Mouse (Mus musculus) granulocyte monocyte progenitor cell, adult 5-6 weeks (primary cell): Measurements from ENCODE around the gene Ppid. TPM values are rescaled to one million over a fixed set of nuclear protein-coding genes. Genes with fewer than 3 reads are reported as not detected.
"Not testable (repeated sequence)": the region's sequence is repeated elsewhere in the genome, so short reads cannot be mapped to it uniquely, and the experiment has no call there.

Experiments
- ATAC-seq: replicated peaks from 2 replicates; pipeline ENCODE4 v1.8.0; 2016; ENCODE audit warnings: mild to moderate bottlenecking, moderate TSS enrichment, inconsistent platforms; ENCODE audit not compliant: poor library complexity, severe bottlenecking
- total RNA-seq, 2 experiments: library from RNA; stranded (forward) in 1 of 2; stranded (reverse) in 1 of 2; fragments of 200-712, 200-1000 nt in 1 of 2; fragments of >200 nt in 1 of 2; fragmentation: Nextera tagmentation in 1 of 2; gene quantifications; 2 replicates each; pipeline ENCODE4 v1.2.3; 2014 to 2017

Gene Ppid
- total RNA-seq, 2 experiments from 2014 or later, result 131 to 378 TPM

DNA sequence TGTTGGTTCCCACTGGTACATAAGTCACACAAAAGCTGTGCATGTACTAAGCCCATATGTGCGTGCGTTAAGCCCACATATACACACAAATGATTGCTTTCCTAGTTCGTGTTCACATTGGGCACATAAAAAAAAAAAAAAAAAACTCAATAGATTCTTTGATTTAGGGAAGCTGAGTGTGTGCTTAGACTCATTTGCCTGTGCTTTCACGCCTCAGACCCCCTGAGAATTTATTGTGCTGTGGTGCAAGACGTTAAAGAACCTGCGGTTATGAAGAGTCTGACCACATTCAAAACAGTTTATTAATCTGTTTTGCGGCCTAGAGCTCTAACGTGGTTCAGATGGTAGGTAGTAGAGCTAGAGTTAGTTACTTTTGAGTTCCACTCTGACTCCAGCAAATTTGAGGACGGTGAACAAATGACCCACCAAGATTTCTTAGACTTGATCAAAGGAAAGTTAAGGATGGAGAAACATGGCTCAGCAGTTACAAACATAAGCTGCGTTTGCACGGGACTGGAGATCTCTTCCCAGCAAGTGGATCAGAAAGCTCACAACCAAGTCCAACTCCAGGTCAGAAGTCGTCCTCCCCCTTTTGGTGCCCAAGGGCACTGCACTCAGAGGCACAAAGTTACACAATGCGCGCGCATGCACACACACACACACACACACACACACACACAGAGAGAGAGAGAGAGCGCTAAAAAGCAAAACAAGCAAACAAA, 22.4 kb upstream of the Ppid start:
- ATAC-seq, result peak; percentile 16; the same call in 1 of the 2 replicates

DNA sequence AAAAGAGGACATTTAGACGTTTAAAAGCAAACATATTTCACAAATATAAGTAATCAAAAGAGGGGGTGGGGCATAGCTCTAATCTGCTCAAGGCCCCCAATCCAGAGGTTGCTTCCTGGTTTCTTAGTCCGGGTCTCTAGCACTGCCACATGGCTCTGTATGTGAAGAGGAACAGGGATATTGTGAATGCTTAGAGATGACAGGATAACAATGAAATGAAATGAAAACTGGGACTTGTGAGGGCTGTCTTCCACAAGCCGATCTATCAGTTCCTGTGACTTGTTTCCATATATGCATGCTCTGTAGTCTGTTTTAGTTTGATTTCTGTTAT, 21.8 kb upstream of the Ppid start:
- ATAC-seq, result no peak

DNA sequence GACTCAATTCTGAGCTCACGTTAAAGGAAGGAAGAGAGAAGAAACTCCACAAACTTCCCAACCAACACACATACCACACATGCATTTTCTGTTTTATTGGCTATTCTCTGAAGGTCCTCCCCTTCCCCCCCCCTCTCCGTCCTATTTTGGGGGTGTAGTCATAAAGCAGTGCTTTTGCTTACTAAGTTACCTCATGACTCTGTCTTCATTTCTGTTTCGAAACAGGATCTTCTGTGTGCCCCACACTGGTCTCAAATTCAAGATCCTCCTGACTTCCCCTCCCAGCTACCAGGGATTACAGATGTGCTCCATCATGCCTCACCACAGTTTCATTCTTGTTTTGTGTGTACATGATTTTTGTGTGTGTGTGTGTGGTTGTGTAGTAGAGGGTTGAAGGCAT, 18.7 kb upstream of the Ppid start:
- ATAC-seq, result peak; percentile 61

DNA sequence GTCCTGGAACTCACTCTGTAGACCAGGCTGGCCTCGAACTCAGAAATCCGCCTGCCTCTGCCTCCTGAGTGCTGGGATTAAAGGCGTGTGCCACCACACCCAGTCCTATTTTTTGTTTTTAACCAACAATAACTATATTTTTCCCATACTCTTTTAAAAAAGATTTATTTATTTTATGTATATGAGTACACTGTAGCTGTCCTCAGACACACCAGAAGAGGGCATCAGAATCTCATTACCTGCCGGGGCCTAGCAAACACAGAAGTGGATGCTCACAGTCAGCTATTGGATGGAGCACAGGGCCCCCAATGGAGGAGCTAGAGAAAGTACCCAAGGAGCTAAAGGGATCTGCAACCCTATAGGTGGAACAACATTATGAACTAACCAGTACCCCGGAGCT, 17.8 kb upstream of the Ppid start:
- not testable (repeated sequence) for ATAC-seq

DNA sequence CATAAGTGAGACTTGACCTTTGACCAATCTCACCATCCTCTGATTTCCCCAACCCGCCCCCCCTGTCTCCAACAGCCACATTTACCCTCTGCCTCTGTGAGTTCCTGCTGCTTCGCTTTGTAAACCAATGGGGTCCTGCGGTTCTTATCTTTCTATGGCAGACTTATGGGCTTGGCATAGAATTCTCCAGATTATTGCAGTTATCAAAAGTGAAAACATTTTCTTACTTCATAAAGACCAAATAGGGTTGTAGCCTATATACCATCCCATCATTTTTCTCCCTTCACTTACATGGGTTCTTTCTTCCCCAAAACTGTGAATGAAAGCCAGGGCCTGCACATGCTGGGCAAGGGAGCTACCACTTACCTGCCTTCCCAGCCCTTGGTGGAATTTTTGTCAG, 16.8 kb upstream of the Ppid start:
- no peak for ATAC-seq

DNA sequence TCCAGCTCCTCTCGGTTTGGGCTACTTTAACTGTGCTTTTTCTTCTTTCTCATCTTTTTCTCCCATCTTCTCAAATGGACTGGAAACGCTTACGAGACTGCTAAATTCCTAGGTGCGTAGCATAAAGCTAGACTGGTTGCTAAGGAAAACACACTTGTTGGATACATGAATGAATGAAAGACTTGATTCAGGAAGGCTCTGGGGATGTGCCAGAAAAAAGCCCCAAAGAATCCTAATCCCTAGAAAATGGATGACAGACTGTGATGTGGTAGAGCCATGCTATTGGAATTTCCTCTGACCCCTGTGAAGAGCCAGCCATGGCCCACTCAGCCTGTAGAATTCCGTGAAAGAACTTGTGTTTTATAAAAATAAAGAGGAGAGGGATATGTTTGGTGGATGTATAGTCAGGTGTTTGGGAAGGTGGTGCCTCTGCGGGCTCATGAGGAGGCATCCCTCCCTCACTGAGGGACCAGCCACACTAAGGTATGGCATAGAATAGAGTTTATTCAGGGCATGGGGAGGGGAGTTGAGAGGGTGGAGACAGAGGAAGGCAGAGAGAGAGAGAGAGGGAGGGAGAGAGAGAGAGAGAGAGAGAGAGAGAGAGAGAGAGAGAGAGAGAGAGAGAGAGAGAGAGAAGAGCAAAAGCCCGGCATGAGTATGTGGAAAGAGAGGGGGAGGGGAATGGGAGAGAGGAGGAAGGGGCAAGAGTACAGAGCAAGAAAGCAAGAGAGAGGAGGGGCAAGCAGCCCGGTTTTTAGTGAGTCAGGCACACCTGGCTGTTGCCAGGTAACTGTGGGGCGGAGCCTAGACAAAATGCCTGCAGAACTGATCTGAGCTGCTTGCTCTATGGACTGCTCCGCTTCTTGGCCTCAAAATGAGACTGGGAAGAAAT, 15.3 kb upstream of the Ppid start:
- ATAC-seq, result no peak

DNA sequence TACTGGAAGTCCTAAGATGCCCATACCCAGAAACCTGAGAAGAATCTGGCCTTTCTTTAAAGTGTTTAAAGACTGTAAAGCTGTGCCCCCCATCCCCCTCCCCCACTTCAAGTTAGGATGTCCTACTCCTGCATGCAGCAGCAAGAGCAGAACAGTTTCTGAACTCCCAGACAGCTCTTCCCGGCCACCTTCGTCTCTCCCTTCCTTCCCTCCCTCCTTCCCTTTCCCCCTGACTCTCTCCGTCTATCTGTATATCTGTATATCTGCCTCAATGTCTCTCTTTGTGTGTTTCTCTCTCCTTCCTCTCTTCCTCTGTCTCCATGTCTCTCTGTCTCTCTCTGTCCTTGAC, 14.7 kb upstream of the Ppid start:
- no peak for ATAC-seq

DNA sequence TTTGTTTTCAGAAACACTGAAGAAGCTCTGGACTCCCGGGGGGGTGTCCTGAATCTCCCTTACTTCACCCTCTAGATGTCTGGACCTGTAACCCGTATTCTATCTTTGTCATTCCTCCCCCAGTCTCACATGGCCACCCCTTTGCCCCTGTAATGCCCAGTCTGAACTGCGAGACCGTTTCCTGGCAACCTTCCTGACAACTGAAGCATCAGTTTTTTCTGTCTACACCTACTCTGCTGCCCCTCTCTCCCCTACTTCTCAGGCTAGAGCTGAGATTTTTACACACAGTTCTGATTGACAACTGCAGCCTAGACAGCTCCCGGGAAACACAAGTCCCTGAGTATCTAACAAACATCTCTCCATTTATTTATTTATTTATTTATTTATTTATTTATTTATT, 14.3 kb upstream of the Ppid start:
- no peak for ATAC-seq

DNA sequence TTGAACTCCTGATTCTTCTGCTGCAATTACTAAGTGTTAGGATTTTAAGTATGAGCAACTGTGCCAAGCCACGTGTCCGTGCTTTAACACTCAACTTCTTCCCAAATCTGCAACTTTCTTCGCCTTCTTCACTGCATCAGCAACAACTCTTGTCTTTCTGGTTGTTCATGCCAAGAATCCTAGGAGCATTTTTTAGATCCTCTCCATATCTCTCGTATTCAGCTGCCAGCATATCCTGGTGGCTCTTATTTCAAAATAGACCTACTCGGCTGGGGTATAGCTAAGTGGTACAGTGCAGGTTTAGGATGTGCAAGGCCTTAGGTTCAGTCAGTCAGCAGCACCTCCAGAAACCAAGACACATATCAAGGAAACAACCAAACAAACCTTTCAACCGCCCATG, 13.5 kb upstream of the Ppid start:
- no peak for ATAC-seq

DNA sequence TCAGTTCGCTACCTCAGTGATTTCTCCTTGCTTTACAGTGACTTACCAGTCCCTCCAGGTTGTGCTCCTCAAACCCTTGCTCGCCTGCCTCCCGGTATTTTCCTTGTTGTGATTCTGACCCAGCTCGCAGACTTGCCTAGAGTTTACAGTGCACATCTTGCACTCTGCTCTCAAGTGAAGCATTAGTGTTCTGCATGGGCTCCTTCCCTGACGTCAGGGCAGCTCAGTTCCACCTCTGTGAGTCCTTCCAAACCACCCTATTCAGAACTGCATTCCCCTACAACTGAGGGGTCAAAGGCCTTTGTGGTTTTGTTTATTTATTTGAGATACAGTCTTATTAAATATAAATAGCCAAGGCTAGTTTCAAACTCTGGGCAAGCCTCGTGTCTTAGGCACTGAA, 13.0 kb upstream of the Ppid start:
- ATAC-seq, result no peak

DNA sequence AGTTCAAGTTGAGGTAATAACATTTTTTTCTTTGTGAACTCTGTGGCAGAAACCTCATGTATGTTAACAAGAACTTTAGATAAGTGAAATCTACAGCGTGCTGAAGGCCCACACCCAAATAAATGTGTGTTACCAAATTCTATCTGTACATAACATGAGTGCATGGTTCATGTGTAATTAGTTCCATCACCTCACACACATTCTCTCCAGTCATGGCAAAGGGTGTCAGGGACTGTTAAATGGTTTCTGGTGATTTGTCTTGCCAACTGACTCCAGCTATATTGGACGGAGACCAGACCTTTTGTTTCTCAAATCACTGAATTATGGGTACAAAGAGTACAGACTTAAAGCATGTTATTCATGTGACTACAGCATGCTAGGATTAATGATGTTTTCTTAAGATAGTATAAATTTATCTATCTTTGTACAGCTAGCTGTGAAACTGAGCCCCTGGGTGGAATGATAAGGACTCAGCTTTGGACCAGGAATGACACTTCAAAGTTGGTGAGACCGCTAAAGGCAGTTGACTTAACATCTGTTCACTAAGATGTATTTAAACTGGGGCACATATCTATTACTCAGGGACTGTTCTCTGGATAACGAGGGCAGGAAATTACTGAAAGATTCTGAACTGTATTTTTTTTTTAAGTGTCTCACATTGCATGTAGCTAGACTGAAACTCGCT, 11.1 kb upstream of the Ppid start:
- ATAC-seq, result no peak

DNA sequence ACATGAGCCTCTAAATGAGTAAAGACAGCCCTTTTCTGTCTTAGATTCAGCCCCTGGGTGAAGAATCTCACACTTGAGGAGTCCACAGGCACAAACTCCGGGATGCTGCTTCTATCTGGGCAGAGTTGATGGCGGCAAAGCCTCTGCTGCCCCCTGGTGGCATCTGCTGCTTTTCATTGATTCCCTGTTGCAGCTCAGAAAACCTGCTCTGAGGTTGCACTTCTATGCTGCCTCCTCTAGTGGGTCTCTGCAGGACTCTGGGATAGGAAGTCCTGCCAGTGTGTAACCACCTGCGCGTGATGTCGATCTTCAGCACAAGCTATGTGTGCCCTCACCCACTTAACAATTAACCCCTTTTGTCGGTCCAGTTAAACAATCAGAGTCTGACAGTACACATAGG, 4.3 kb upstream of the Ppid start:
- ATAC-seq, result peak; percentile 87

DNA sequence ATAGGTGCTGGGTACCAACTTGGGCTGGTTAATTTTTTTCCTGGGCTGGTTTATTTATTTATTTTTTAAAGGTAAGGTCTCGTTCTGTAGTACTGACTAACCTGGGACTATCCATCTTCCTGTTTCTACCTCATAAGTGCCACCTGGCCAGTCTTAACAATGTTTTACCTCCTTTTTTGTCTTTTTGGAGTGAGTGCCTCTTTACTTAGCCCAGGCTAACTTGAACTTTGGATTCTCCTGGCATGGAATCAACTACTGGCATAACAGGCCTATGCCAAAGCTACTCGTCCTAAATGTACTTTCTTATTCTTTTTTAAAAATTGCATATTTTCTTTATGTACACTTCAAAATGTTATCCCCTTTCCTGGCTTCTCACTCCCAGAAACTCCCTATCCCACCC, 1.5 kb upstream of the Ppid start:
- no peak for ATAC-seq

DNA sequence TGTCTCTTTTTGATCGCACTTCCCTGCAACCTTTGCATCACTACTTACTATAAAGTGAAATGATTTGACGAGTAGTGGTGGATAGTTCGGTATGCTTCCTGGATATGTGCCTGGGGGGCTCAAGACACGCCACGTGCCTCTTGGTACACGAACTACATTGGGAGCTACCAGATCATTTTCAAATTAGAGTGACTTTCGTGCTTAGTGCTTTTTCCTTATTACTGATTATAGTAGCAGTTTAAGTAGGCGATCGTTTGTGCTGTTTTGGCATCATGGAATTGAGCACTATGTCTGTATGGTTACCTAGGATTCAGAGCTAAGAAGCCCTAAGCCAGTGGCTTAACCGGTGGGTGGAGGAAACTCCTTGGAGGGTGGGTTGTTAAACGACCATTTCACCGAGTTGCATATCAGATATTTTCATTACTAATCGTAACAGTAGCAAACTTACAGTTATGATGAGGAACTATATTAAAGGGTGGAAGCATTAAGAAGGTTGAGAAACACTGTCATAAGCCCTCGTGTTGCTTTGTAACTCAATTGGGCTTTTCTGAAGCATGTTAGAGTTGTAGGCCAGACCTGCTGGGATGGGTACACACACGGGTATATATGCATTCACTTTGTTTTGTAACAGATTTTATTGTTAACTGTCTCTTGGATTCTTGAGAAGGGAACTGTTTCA, 790 bp downstream of the Ppid start:
- 0 out of 2 replicates have a peak, but pooled peaks have one; percentile 7 for ATAC-seq

DNA sequence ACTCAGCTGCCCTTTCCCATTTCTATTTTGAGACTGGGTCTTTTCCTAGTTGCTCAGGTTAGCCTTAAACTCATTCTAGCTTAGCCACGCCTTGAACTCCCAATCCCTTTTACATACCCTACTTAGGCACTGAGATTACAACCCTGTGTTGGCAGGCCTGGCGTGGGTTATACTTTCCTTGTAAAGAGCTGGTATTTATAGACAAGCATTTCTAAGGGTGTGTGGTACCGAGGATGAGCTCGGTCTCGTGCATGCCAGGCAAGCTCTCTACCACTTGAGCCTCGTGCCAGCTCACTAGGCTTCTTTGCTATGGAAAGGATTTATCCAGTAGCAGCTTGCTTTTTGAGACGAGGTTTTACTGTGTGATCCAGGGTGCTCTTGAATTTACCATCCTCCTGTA, 4.3 kb downstream of the Ppid start:
- ATAC-seq, result no peak

DNA sequence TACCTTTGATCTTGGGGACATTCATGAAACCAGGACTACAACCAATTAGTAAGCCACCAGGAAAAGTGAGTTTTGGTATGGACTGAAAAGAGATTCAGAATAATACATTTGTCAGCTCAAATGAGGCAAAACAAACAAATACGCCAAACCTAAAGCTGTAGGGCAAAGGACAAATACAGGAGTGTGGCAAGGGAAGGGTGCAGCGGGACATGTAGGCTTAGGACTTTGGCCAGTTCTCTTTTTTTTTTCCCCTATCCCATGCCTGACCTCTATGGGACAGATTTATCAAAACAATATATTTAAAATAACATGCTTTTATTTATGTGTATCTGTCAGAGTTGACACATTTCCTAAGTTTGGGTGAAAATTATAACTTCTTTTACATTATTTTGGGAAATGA, 18.7 kb downstream of the Ppid start:
- ATAC-seq, result no peak

DNA sequence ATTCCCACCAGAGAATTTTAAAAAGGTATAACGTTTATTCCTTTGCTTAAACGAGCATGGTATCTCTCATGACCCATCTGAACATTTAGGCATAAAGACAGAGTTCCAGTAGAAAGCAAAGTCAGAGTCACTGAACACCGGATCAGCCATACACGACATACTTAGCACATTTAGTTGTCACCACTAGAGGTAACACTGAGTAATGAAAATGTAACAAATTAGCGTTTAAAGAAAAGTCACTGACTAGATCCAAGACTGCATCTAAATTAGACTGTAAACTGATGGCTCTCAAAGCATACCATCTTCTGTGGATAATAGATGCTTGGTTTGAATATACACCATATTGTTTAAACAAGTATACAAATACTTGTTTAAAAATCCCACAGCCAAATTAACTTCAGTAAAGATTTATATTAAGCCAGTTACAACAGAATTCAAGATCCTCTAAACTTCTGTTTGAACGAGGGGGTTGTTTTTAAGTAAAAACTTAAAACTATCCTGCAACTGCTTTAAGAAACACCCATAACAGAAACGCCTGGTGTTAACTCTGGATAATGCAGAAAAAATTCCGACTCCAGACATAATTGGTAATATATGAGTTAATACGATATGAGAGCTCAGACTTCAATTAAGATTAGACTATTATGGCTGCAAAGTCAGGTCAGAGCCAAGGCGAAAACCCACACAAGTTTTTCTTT, 36.5 kb downstream of the Ppid start:
- peak; percentile 16; the same call in 1 of the 2 replicates for ATAC-seq

DNA sequence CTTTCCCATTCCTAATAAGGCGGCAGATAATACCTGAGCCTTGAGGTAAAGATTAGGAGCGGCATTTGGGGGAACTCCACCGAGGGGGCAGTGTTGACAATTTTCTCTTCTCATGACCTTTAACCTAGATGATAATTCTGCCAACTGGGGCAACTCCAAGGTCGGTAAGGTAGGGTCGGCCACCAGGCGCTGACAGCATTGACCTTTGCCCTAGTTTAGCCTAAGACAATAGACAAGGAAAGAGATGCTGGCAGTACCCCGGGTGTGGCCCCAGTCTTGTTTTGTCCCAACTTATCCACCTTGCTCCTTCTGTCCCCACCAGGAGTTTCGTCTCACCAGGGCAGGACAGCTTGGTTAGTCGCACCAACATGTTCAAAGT, 37.0 kb downstream of the Ppid start:
- peak; percentile 14 for ATAC-seq

DNA sequence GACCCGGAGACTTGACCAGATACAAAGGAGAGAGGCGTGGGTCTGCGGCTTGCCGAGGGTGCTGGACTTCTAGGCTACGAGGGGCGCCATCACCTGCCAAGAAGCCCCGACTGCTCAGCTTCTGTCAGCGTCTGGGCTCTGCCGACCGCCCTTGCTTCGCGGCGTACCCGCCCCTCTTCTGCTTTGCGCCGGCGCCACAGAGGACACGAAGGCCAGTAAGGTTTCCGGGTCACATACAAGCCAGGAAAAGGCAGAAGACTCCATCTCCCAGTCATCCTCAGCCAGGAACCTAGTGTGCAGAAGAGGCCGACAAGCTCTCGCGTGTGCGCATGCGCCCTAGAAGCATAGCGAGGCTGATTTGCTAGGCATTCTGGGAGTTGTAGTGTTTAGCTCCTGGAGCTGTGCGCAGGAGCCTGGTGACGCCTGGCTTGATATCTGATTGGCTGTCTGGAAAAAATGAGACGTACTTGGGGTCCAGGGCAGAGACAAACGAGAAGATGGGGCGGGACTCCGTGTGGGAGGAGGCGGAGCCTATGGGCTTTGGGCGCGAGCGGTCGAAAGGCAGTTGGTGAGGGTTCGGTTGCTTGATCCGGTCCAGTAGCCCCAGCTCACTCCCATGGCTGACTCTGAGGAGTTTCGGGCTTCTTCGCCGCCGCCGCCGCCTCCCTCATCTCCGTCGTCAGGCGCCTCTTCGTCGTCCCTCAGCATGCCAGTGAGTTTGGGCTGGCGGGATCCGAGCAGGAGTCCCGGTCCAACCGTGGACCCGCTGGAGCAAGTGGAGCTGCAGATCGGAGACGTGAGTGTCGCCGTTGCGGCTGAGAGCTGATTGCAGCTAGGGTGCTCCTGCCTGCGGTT, 37.6 kb downstream of the Ppid start, which contains the start of gene 4930579G24Rik:
TSS of gene 4930579G24Rik (plus strand) at position 519 of the 855 bp plus-strand sequence.
- ATAC-seq, result peak; percentile 90
